Mouse (Mus musculus): ENCODE data around the gene Sh3pxd2a.

The Sh3pxd2a gene

DNA sequence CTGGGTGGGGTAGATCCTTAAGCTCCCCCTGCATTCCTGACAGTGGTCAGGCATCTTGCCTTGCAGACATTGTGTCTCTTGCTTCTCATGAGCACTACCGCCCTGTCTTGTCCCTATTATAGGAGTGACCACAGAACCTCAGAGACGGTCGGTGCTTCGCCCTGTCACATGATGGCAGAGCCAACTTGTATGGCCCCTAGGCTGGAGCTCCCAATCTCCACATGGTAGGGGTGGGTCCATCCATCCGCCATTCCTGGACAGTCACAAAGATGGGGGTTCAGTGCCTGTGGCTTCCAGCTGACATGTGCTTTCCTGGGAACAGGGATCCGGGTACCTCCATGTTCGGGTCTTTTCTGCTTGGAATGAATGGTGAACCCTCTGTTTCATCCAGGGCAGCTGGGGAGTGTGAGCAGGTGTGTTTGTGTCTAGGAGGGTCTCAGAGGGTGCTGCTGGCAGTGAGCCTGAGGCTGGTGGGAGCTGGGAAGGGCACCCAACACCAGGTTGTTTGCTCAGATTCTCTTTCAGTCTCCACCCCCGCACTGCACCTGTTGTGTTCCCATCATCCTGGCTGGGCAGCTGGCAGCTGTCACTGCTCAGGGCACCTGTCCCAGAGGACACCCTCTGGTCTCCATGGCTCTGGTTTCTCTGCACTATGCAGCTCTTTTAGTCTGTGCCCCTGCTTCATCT, 241.9 kb downstream of the Sh3pxd2a start:
- peak; percentile 79 for DNase-seq

DNA sequence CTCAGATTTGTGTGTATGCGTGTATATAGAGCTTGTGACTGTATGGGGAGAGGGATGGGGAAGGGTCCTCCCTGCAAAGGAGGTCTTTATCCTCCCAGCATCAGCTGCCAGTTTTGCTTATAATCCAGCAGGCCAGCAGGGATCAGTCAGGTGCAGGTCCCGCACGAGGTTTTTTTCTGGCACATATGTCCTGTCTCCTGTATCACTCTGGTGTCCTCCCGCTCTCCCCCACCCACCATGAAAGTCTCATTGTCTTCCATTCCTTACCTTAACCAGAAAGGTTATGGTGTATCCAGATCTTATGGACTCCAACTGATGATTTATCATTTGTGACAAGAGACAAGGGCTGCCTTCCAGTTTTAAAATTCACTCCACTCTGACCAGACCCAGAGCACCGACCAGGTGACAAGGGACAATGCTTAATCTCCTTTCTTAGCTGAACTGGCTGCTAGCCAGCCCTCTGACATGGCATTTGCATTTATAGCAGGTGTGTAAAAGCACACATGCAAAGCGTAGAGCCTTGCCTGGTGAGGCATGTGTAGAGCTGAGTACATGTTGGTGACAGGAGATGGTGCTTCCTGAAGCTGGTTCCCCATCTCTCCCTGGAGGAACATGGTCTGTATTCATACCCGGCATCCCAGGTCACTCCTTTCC, 242.6 kb downstream of the Sh3pxd2a start:
- no peak for DNase-seq

DNA sequence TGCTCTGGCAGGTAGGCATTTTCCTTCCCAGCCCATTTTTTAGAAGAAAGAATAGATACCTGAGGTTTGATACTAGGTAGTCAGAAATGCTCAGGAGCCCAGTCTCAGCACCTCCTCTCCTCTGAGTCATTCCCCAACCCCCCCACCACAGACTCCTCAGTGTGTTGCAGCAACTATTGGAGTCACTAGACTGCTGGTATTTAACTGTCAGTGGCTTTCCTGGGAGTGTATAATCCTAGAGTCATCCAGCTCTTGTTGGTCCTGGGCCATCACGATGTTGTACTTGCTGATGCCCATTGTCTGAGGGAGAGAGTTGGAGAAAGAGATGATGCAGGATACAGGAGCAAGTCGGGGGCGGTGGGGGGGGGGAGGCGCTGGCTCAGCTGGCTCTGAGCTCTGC, 243.2 kb downstream of the Sh3pxd2a start:
- DNase-seq: no peak

DNA sequence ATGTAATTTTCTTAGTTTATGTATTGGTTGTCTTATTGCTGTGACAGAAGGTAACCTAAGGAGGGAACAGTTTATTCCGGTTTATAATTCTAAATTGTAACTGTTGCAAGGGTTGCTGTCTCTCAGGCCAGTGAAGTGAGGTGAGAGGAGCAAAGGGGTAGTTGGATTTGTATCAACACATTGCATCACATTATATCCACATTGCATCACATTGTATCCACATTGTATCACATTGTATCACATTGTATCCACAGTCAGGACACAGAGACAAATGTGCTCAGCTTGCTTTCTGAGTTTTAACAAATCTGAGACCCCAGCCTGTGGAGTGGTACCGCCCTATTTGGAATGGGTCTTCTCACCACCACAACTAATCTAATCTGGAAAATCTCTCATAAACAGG, 244.0 kb downstream of the Sh3pxd2a start:
- DNase-seq: no peak

DNA sequence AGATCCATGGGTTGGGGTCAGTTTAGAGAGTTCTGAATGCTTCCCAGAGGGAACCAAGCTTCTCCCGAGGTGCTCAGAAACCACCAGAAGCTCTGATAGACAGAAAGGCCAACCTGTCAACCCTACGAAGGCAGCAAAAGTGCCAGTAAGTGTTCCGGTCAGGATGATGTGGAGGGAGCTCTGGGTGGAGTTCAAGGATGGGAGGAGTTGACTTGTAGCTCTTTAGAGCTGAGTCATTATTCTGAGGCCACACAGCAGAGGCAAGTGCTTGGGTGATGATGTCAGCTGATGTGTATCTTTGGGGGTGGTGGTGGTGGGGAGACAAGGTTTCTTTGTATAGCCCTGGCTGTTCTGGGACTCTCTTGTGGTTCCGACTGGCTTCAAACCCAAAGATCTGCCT, 244.6 kb downstream of the Sh3pxd2a start:
- DNase-seq: no peak

DNA sequence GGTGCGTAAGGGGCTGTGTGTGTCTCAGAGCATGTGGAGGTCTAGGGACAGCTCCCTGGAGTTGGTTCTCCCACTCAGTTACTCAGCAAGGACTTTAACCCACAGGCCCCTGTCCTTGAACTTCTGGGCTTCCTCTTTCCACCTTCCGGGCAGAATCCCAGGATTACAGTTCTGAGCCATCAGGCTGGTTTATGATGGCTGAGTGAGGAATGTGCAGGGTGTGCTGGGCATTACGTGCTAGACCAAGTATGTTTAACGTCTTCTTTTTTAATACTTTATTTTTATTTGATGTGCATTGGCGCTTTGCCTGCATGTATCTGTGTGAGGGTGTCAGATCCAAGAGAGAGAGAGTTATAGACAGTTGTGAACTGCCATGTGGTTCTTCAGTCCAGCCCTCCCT, 247.4 kb downstream of the Sh3pxd2a start:
- DNase-seq: no peak

DNA sequence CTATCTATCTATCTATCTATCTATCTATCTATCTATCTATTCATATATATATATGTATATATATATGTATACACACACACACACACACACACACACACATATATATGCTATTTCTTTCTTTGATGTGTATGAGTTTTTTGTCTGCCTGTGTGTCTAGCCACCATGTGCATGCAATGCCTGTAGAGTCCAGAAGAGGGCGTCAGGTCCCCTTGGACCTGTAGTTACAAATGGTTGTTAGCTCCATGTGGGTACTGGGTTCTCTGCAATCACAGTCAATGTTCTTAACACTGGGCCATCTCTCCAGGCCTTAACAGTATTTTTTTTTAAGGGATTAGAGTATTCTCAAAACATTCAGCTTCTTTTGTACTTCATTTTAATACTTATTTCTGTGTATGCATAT, 250.7 kb downstream of the Sh3pxd2a start:
- DNase-seq: no peak

DNA sequence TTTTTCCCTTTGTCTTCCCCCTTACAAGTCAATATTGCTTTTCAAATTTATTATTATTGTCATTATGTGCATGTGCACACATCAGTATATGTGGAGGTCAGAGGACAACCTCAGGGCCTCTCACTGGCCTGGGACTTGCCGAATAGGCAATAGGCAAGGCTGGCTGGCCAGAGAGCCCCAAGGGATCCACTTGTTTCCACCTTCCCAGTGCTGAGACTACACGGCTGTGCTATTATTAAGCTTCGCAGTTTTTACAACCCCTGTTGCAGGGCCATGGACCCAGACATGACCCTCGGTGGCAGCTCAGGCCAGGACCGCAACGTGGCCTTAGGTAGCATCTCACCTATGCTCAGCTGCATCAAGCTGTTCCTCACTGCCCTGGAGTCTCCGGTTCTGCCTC, 251.8 kb downstream of the Sh3pxd2a start:
- DNase-seq: no peak

DNA sequence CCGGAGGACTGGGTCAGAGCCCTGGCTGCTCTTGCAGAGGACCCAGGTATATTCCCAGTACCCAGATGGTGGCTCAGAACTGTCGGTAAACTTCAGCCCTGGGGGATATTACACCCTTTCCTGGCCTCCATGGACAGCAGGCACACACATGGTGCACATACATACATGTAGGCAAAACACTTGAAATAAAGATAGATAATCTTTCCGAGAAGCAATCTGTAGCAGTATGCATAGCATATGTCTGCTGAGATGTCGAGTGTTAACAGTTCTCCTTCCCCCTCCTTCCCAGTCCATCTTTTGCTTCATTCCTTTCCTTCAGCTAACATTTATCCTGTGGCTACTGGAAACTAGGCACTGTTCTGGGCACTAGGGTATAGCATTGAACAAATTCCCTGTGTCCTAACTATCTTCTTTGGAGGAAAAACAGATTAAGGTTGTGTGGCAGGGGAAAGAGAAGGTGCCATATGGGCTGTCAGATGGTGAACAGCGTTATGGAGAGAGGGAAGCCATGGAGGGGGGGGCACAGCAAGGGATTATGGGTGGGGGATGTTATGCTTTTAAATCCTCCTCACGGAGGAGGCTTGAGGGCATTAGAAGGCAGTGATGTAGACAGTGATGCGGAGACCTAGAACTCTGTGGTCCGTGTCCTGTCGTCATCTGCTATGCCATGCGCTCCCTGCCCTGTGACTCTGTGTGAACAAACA, 252.4 kb downstream of the Sh3pxd2a start:
- DNase-seq: peak; percentile 80

DNA sequence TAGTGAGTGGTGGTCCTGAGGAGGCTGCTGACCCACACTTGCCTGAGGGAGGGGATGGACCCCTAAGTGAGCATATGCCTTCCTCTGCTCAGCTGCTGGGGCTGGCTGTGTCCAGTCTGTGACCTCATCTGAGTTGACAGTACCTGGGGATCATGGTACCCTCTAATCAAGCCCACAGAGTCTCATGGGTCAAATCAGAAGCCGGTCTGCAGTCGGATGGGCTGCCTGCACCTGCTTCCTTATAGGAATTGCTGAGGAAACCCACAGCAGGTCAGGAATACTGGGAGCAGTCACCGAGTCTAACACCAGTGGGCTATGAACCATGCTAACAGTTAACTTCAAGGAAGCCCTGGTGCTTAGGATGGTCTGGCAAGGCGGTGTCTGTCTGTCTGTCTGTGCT, 253.8 kb downstream of the Sh3pxd2a start:
- DNase-seq: no peak
